Mouse (Mus musculus) right cerebral cortex, adult 18-20 months (tissue): ENCODE data around the gene Enox1.

Experiments used
- DNase-seq: peaks from one replicate; pipeline ENCODE4 v3.0.0; 2022; ENCODE audit warnings: mixed read lengths

Enox1 gene

DNA sequence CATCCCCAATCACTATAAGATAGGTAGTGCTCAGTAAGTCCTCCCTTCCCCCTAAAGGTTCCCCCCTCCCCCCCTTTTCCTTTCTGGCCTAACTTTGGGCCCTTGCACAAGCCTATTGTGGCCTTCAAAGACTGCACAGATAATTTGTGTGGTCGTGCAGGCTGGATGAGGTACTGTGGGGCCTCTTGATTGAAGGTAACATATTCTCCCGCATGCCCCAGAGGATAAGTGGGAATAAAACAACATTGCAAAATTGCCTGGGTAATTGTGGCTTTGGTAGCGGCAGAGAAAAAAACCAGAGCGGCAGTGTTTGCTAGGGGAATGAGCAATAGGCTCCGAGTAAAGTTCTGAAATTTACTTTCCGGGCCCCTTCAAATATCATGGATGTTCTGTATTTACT is 425.1 kb downstream of the Enox1 start:
- no peak for DNase-seq

DNA sequence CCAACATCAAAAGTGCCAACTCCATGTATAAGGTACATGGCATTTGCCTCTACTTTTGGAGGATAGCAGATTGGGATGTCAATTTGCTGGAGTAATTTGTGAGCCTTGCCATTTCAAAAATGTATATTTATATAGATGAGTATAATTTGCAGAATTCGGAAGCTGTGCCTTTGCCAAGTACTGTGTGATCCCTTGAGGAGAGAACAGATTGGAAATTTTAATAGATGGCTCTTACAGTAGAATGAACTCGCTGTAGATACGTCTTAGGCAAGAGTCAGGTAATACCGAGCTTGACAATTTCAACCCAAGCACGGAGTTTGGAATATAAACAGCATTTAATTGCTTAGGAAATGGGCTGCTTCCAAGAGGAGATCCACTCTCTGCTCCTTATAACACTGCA is 427.9 kb downstream of the Enox1 start:
- DNase-seq, result peak; percentile 41

DNA sequence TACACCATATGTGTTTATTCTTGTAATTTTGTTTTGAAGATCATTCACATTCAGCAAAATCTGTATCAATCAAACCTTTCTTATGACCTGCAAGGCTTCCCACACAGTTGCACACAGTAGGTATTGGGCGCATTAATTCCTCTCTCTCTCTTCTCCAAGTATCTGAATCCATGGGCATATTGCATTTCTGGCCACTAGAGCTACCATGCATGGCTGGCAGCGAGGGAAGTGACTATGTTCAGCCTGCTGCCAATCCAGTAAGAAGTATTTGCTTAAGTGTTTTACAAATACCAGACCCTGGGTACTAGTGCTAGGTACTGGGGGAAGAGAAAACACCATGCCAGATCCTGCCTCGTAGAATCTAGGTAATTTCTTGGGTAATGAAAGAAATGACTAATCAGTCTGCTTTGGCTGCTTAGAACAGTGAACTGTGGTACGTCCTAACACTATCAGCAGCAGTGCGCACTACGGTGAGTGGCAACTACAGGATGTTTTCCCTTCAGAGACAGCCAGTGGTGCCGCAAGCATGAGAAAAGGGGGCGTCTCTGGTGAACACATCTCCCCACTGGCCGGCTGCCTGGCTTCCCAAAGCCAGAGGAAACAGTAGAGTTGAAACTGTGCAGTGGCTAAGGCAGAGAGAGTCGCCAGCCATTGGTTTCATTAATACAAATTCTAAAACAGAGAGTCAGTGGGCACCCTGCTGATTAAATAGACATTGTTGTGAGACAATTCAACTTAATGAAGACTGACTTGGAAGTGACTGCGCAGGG is 428.7 kb downstream of the Enox1 start:
- DNase-seq, result no peak

DNA sequence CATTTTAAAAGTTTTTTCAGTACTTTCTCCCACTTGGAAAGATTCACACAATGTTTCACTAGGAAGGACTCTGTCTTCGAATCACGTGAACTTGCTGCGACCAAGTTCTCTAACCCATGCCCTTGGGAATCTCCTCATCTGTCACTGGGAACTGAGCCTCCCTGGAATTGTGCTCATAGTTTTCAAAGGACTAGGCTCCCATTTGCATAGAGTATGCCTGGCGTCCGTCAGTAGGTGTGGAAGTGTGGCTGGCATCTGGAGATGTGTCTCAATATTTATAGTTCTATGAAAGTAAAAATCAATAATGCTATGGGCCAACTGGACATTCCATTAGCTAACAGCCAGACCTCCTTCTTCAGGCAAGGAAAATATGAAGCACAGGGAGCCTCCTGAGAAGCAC is 429.5 kb downstream of the Enox1 start:
- no peak for DNase-seq

DNA sequence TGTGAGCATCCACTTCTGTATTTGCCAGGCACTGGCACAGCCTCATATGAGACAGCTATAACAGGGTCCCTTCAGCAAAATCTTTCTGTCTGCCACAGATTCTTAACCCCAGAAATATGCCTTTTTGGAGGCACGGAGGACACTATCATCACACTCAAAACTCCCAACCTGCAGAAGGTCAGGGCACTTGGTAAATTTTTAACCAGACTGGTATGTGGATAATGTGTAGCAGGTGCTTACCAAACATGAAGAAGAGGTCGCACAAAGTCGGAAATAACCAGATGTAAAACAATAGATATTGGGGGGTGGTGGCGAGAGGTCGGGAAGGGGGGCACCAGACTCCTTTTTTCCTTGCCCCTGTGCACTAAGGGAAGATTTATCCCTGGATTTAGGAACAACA is 430.6 kb downstream of the Enox1 start:
- no peak for DNase-seq

DNA sequence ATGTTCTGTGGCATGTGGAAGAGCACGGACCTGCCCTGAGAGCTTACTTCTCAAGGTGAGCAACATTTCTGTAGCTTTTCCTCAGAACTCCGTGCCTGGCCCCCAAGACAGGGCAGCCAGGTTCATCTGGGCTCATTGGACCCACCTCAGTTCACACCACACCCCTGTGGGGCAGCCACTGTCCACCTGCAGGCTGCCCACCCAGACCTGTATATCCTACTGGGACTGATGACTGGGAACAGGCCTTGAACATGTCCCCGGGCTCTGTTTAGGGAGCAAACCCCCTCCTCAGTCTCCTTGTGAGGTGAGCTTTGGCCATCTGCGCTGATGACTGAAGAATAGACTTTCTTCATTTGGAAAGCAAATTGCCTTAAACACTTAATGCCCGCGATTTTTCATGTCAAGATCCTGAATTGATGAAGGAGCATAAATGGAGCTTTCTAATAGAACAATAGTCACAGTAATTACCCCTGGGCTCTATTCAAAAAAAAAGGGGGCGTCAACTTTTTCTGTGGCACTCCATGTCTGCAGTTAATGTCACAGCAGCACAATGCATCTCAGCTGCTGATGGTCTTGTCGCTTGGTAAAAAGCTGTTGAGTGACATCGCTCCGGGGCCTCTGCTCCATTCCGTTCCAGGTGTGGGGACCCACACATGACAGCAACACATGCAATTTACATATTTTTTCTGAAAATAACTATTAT is 436.7 kb downstream of the Enox1 start:
- DNase-seq, result no peak

DNA sequence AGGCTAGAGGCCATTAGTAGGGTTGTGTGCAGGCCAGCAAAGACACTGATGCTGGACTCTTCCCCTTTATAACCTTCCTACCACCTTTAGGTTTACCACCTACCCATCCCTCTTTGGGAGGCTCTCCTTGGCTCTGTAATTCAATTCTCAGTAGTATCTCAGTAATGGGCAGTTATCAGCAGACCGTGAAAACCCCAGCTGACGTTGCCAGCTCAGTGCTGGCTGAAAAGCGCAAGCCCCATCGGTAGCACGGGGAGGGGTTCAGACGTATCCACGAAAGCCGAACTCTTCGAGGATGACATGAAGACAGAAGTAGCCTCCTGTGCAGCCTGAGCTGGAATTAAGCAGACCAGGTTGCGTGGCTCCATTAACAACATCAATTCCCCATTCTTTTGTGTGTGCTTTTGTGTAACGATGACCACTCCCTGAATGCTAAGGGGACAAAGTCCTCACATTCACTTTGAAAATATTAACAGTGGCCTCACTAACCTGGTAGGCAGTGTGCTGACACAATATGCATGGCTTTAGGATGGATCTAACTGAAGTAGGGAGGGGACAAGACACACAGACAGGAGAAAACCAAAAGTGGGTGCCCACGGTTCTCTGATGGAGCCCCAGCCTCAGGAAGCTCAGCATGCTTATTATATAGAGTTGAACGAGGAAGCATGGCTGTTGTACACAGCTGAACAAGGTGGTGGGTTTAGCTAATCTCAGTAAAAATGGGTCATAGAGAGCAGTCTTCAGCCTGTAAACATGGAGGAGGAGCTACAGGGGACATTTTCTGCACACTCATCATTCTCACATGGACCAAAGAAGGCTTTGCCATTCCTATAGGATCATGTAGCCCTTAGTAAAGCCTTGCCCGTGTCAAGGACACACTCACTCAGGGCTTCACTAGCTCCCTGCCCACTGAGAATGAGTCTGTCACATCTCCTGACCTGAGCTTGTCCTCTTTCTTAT is 439.9 kb downstream of the Enox1 start:
- no peak for DNase-seq

DNA sequence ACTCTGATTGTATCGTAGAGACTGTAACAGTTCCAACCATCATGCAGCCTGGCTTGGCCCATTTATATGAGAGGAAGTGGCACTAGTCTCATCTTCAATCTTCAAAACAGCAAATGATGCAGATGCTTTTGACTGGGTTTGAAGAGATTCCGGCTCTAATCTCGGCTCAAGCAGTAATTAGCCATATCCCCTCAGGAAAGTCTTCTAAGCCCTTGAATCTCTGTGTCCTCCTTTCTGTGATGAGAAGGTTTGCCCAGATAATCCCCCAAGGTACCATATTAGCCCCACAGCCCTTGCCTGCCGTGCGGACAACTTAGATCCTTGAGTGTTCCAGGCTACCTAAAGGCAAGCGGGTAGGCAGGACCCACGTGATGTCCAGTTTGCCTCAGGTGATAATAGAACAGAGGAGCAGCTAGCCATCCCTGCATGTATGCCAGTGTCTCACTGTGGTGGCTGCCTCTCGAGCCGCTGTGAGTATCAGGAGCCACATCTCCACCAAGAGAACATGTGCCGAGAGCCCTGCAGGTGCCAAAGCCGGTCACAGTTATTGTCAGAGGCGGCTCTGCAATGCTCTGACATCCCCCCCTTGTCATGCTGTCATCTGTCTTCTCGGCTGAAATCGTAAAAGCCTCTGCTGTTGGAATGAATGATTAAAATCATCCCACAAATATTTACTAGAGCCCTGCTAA is 442.6 kb downstream of the Enox1 start:
- DNase-seq, result no peak

DNA sequence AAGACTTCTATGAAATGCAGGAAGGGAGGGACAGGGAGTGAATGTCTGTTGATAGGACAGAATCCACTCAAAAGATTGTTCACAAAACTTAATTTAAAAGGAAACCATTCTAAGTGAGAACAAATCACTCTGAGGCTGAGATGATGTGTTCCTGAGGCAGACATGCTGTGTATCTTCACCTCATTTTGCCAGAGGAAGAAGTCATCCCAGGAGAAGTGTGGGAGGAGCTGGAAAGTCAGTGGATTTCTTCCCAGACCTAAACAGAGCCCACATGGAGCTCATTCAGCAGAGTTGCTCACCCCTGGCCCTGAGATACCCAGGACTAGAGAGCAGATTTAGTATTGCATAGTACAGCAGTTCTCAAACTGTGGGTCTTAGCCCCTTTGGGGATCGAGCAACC is 444.2 kb downstream of the Enox1 start:
- no peak for DNase-seq

DNA sequence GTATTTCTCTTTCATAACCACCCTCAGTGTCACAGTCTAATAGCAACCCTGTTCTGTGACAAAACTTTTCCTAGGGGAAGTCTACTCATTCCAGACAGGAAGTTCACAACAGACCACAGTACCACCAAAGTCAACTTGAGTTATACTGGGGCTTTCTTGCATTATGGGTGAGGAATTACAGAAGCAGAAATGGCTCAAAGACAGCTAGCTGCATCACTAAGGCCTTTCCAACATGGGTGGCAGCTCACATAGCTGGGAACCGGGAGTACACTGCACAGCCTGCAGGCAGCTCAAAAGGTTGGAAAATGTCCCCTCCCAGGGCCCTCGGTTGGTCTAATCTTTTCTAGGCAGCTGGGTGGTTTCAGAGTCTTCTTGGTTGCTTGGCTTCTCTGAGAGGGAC is 444.9 kb downstream of the Enox1 start:
- DNase-seq, result no peak

DNA sequence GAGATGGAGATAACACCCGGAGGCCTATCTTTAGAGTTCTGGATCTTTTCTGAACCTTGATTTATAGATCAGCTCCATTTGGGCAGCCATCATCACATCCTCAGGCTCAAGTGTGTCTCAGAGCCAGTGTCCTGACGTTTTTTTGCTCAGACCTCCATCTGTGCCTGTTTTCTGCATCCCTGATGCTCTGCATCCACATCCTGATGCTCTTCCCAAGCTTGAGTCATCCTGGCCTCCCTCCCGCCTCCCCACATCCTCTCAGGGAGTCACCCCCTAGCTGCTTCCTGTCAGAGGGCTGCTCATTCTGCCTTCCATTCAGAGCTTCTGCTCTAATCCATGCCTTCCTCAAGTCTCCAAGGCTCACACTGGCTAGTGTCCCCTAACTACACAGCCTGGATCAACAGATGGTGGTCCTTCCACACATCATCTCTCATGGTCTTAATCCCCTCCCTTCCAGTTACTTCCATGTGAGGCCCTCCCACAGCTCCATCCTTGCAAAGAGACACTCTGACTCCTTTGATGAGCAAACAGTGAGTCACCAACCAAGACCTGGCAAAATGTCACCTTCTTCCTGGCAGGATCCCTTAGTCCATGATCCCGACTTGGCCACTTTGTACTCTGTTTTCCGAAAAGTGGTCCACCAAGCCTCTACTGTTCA is 451.7 kb downstream of the Enox1 start:
- DNase-seq, result peak; percentile 78

DNA sequence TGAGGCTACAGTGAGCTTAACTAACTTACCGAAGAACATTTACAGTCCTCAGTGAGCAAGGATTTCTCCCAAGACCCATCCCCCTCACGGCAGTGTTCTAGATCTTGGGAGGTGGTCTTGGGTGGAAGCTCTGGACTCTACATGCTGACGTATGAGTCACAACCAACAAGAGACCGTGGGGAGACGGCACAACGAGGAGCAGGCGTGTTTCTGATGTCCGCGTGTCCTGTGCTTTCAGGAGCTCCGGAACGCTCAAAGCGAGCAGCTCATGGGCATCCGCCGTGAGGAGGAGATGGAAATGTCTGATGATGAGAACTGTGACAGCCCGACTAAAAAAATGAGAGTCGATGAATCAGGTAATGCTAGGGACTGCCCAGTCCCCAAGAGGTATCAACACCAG is 458.6 kb downstream of the Enox1 start:
- DNase-seq, result no peak

DNA sequence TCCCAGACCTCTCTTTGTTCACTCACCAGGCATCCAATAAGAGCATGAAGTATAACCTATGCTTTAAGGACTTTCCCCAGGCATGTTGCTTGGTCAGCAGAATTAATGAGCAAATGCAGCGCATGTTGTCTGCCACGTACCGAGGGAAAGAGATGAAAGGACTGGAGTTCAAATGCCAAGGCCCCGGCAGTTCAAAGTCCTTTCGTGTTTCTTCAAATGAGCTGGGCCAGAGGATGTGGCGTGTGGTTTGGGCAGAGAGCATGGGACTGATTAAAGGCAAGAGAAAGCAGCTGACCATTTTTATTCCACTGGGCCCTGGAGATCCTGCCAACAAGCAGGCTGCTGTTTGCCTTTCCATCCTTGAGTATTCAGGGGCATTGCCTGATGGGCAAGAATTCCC is 460.7 kb downstream of the Enox1 start:
- no peak for DNase-seq

DNA sequence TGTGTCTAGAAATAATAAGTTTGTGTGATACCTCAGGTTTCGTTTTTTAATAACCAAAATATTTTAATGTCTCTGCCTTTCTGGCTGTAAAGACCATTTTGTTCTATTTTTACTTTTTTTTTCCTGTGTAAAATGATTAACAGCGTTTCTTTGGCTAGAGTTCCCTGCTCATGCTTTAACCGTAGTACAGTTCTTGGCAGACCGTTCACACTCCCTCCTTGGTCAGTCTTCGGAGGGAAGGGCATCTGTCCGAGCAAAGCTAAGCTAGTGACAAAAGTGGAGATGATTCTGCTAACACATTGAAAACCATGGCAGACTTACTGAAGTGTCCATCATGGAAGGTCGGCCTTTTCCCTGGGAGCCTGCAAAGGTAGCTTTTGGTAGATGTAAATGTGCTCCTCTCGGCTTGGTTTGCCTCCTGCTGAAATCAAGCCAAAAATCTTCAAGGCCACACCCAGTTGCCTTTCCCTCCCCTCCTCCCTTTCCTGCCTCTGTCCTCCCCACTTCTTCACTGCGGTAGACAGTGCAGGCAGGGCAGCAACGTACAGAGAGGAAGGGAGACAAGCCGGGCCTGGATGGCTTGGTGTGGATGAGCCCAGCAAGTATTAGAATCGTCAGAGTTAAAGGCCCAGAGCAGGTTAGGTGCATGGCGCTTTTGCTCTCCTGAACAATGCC is 461.7 kb downstream of the Enox1 start:
- DNase-seq, result no peak

DNA sequence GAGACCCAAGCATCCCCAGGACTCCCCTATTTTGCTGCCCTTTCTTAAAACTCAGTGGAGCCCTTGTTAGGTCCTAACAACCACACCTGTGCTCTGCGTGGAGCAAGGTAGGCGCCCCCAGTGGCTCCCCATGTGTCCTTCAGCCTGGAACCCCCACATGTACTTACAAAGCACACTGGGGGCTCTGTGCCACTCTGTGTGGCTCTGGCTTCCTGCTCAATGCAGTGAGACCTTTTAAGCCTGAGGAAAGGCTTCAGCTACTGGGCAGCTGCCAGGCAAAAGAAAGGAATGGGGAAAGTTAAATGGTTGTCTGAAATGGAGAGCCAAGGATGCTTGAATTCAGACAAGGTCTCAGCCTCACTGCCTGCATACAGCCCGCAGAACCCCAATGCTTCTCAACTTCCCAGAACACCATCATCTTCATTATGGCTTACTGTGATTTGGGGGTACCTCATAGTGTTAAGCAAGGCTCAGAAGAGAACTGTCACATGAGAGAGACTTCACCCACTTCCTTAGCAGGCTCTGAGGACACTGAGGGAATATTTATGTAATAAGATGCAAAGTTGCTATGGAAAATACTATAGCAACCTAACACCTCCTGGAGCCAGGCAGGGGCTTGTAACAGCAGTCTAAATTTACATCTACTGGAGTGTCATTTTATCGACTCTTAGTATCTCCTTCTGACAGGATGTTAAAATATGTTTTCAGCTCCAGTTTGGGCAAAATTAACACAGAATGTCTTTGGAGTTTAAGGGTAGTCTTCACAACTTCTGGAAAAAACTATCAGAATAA is 465.1 kb downstream of the Enox1 start:
- peak; percentile 49 for DNase-seq

DNA sequence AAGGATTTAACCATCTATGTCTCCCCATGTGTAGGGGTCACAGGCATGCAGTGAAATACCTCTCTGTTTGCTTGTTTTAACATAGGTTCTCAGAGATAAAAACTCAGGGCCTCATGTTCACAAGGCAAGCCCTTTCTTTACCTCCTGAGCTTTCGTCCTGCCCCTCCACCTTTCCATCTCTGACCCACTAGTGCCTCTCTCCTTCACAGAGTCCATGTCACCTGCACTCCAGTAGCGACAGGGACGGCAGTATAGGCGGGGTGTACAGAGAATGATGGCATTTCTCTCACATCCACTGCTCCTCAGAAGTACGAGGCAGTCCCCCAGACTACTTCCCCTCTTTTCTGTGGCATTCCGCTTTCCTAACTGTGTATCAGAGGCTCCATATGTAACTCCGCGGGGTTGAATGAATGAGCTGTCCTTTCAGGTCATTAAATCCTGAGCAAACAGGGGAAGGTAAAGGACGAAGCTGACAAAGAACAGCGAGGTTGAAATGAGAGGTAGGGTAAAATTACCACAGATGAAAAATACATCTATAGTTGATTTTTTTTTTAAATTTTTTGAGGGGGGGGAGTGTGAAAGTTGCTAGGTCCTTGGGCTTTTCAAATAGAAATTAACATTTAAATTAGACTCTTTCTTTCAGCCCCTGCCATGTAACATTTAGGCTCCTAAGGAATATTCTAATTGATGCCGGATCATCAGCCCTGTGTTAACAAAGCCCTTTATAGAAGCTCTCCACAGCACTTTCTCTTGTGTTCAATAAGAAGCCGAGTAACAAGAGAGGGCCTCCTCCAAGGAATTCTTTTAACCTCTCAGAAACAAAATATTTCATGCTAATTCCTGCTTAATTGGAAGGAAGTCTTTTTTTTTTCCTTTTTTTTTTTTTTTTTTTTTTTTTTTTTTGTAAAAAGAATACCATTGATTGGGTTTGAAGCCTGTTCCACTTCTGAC is 470.3 kb downstream of the Enox1 start:
- no peak for DNase-seq

DNA sequence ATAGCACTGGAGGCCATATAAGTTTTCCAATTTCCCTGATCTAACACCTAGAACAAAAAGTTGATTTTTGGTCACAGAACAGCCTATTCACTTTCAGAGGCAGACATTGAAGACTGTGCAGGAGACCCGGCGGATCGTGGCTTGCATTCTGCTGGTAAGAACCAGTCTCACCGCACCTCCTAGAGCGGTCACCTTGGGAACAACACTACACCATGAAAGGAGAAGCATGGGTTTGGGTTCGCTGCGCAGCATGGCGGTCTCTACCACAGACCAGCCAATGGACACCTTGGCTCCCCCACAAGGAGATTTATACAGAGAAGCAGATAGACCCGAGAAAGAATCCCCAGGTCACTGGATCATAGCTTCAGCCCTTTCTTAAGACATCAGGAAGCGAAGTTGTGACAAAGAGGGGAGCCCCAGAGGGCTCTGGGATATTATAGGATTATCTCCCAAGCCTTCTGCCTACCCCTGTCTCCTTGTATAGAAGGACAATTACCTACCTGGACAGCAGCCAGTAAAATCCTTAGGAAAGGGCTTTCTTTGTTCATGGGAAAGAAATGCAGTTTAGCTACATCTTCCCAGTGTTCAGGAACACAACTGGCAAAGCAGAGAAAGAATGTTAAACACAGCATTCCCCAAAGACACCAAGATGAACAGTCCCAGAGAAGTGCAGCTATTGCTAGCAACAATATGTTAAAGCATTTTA is 476.1 kb downstream of the Enox1 start:
- no peak for DNase-seq

DNA sequence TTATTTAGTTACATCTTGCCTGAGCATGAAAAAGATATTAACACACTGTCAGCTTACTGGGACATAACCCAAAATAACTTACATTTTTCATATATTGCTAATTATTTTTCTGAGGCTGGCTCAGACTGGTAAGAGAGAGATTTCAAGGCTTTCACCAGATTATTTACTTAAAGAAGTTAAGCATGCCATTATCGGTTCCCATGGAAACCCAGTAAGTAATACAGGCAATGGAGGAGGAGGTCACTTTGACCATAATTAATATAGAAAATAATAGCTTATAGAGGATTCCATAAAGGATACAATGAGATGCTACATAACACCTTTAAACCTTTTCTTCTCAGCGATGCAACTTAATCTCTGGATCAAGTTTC is 476.6 kb downstream of the Enox1 start:
- DNase-seq, result no peak

DNA sequence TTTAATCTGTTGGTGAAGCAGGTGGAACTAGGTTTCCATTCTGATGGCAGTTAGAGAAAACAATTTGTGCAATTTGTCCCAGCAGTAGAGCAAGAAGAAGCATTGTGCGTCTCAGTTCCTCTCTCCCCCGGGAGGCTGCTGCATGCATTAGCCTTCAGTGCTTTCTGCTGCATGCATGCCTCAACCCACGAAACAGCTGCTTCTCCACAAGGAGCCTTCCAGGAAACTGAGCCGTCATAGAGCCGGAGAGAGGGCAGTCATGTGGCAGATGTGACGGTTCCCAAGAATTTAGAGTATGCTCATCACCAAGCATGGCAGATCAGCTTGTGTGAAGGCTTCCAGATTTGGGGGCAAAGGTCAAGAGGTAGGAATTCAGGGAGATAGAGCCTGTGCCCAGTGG is 480.4 kb downstream of the Enox1 start:
- peak; percentile 83 for DNase-seq
